Mouse (Mus musculus) olfactory bulb, adult 2 months (tissue): ENCODE data around the gene Pih1d1. TPM values are rescaled to one million over a fixed set of nuclear protein-coding genes. Genes with fewer than 3 reads are reported as not detected.
"Not testable (repeated sequence)": the region's sequence is repeated elsewhere in the genome, so short reads cannot be mapped to it uniquely, and the experiment has no call there.

ENCODE experiments used
- H3K27ac ChIP-seq: fragments of 200-500 bp; 2 replicates; pipeline ENCODE4 v1.5.1; 2012; ENCODE audit warnings: low read depth, low read length; ENCODE audit not compliant: insufficient read depth
- H3K4me1 ChIP-seq: fragments of 200-500 bp; 2 replicates; pipeline ENCODE4 v1.6.1; 2012; ENCODE audit warnings: low read length; ENCODE audit not compliant: control insufficient read depth, insufficient read depth
- H3K4me3 ChIP-seq: fragments of 200-500 bp; 2 replicates; pipeline ENCODE4 v1.5.1; 2012; ENCODE audit warnings: mild to moderate bottlenecking, low read depth, low read length, moderate library complexity; ENCODE audit not compliant: insufficient read depth
- CTCF ChIP-seq: fragments of 200-500 bp; IDR thresholded peaks from 2 replicates; pipeline ENCODE4 v1.5.1; 2012; ENCODE audit warnings: low read depth, mild to moderate bottlenecking, low read length, moderate library complexity; ENCODE audit not compliant: insufficient read depth
- POLR2A ChIP-seq: fragments of 200-500 bp; IDR thresholded peaks from 2 replicates; pipeline ENCODE4 v1.6.1; 2012; ENCODE audit warnings: mild to moderate bottlenecking, low read depth, low read length, moderate library complexity; ENCODE audit not compliant: insufficient read depth
- WGBS: fragments of 180-500 bp; shearing (Covaris S2); methylation state at CpG from one replicate; pipeline ENCODE4 v1.1.7; 2018; 5-methylcytosine and 5-hydroxymethylcytosine counted together
- polyA plus RNA-seq: library from polyadenylated mRNA; stranded (reverse); fragments of >200 nt; gene quantifications from 2 replicates; pipeline ENCODE4 v1.2.4, GENCODE M21; 2012; ENCODE audit warnings: low replicate concordance; ENCODE audit not compliant: missing spikeins, insufficient read depth, insufficient read length

Gene Pih1d1
- polyA plus RNA-seq = not detected in 2 replicates

DNA sequence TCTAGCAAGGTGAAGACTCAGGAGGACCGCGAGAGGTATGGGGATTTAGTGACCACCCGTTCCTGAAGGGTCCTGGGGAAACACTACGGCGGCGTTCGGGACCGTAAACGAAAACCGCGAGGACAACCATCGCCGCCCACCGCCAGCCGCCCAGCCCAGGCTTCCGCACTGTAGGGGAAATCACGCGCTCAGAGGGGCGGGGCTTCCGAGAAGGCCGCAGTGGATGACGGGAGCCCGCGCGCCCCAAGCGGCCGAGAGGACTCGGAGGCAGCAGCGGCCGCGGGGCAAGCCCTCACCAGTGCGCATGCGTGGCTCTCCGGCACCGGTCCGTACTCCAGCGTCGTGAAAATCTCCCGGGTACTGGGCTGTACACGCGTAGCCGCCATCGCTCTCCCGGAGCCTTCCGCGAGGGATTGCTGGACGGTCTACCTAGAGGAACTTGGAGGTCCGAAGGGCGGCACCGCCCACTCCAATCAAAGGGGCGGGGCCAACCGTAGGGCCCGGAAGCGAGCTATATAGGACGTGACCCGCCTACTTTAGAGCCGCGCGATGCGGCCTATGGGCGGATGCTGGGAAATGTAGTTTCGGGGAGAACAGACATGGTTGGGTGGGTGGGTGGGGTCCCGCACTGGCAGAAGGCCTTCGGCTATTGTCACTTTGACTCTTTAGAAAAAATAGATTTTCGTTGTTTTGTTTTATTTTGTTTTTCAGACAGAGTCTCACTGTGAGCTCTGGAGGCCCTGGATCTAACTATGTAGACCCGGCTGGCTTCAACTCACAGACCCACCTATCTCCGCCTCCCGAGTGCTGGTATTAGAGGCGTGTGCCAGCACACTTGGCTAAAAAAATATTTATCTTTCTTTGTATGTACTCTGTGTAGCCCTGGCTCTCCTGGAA is at the start of gene Pih1d1, which contains the start of gene Aldh16a1:
Pih1d1 (plus strand) TSS at position 208 of the 897 bp plus-strand sequence.
Aldh16a1 (minus strand) TSS at position 489 of the 897 bp plus-strand sequence.
- Histone ChIP-seq H3K4me3 (peak within 1 kb of the TSS; percentile 77), H3K27ac (peak within 1 kb of the TSS; percentile 92), H3K4me1 (peaks cover 4% of the 10 kb centered on the region; the same call in 1 of the 2 replicates)
- 3% methylated on average over 69 of the region's 69 CpGs for WGBS
- TF ChIP-seq POLR2A (peak; percentile 99), CTCF (peak; percentile 51; the same call in 1 of the 2 replicates)

DNA sequence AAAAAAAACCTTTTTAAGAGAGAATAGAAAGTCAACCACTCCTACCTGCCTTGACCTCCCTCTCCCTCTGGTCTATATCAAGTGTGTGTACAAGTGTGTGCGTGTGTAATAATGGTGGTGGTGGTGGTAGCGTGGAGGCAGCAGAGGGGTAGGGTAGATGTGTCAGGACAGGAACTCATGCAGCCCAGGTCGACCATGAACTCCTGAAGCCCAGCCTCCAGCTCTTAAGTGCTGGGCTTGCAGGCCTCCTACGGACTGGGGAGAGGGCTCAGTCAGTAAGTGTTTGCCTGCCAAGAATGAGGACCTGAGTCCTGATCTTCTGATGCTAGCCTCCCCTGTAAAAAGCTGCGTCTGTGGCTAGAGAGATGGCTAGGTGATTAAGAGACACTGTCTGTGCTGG is 49.2 kb upstream of the Pih1d1 start:
- Histone ChIP-seq H3K27ac (no peak overlapping the region), H3K4me1 (peaks cover 6% of the 10 kb centered on the region; the same call in 1 of the 2 replicates), H3K4me3 (no peak overlapping the region)
- TF ChIP-seq CTCF (no peak), POLR2A (no peak)
- 82% methylated on average over 5 of the region's 5 CpGs for WGBS

DNA sequence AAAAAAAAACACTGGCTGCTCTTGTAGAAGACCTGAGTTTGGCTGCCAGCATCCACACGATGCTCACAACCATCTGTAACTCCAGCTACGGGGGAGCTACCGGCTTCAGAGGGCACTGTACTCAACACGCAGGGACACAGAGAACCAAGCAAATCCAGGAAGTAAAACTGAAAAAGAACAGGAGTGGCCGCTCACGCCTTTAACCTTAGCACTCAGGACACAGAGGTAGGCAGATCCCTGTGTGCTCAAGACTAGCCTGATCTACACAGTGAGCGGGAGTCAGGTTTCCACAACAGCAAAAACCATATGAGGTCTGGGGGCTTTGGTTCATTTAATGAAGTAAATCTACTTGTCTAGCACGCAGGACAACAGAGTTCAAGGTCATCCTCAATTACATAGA is 48.6 kb upstream of the Pih1d1 start:
- WGBS = 88% methylated on average over 8 of the region's 8 CpGs
- Histone ChIP-seq H3K27ac (no peak overlapping the region), H3K4me3 (no peak overlapping the region), H3K4me1 (peaks cover 6% of the 10 kb centered on the region; the same call in 1 of the 2 replicates)
- no peak for TF ChIP-seq CTCF
- TF ChIP-seq POLR2A = no peak

DNA sequence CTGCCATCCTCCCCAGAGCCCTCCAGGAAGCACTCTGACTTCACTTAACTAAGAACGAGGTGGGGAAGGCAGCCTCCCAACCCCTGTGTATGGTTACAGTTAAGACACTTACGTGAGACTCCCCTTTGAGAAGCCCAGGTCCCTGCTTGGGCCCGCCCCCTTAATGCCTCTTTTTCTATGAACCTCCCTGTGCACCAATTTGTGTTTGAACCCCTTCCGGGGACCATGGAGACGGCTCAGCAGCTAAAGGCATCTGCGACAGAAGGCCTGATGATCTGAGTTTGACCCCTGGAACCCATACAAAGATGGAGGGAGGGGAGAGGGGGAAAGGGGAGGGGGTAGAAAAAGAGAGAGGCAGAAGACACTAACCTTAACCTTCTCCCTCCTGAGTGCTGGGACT is 47.7 kb upstream of the Pih1d1 start:
- peaks cover 6% of the 10 kb centered on the region; the same call in 1 of the 2 replicates for H3K4me1 ChIP-seq
- no peak overlapping the region for H3K4me3 ChIP-seq
- TF ChIP-seq CTCF (no peak), POLR2A (no peak)
- 68% methylated on average over 6 of the region's 6 CpGs for WGBS
- no peak overlapping the region for H3K27ac ChIP-seq

DNA sequence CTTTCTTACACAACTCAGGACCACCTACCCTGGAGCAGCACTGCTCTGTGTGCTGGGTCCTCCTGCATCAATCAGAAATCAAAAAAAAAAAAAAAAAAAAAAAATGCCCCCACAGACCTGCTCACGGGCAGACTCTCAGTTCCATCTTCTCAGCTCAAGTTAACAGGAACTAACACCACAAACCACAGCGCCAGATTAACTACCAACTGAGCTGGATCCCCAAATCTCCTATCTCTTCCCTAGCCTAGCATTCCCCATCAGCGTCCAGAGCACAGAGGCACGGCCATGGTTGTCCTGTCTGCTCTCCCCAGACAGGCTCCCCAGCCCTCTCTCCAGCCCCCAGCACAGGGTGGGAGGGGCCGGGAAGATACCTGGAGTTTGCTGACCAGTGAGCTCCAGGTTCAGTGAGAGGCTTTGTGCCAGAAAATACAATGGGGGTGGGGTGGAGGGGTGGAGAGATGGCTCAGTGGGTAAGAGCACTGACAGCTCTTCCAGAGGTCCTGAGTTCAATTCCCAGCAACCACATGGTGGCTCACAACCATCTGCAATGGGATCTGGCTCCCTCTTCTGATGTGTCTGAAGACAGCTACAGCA is 47.0 kb upstream of the Pih1d1 start:
- Histone ChIP-seq H3K27ac (no peak overlapping the region), H3K4me3 (no peak overlapping the region), H3K4me1 (peaks cover 6% of the 10 kb centered on the region; the same call in 1 of the 2 replicates)
- 71% methylated on average over 5 of the region's 5 CpGs for WGBS
- TF ChIP-seq POLR2A = no peak
- no peak for TF ChIP-seq CTCF

DNA sequence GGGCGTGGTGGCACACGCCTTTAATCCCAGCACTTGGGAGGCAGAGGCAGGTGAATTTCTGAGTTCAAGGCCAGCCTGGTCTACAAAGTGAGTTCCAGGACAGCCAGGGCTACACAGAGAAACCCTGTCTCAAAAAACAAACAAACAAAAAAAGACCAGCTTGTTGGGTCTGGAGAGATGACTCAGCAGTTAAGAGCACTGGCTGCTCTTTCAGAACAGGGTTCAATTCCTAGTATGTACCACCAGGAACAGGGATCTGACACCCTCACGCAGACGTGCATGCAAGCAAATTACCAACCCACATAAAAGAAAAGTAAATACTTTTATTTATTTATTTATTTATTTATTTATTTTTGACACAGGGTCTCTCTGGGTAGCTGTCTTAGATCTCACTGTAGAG is 44.0 kb upstream of the Pih1d1 start:
- H3K4me3 ChIP-seq, H3K4me1 ChIP-seq, H3K27ac ChIP-seq: not testable (repeated sequence)
- WGBS = 91% methylated on average over 4 of the region's 4 CpGs

DNA sequence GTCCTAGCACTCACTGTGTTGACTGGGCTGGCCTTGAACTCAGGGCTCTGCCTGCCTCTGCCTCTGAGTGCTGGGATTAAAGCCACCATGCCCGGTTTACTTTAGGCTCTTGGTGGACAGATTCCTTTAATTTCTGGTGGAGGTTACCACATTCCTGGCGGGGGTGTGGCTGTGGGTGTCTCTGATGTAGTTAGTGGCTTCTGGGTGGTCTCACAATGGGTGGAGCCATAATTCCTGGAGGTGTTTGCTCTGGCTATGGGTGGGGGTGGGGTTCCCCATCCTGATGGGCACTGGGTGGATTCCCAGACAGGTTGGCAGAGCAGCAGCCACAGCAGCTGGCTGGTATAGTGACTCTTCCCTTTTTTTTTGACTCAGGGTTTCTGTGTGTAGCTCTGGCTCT is 42.2 kb upstream of the Pih1d1 start:
- no peak for TF ChIP-seq CTCF
- no peak for TF ChIP-seq POLR2A
- H3K4me1 ChIP-seq = no peaks in the 10 kb centered on the region
- H3K4me3 ChIP-seq = no peak overlapping the region
- H3K27ac ChIP-seq = no peak overlapping the region
- 76% methylated on average over 2 of the region's 2 CpGs for WGBS

DNA sequence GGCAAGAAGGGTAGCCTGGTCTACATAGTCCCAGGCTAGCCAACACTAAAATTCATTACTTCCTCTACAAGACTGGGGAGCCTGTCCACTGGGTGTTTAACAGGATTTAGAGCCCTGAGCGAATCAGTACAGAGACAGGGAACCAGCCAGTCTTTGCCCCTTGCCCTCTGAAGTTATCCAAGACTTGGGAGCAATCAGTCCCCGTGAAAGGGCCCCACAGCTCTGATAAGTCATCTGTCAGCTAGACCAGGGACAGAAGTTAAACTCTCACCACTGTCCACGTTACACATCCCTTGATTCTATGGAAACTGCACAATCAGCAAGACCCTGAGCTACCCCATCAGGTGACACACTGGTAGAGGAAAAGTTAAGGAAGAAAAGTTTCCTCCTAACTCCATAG is 41.6 kb upstream of the Pih1d1 start:
- Histone ChIP-seq H3K4me3 (no peak overlapping the region), H3K27ac (no peak overlapping the region), H3K4me1 (no peaks in the 10 kb centered on the region)
- TF ChIP-seq POLR2A (no peak), CTCF (no peak)
- 73% methylated on average over 3 of the region's 3 CpGs for WGBS

DNA sequence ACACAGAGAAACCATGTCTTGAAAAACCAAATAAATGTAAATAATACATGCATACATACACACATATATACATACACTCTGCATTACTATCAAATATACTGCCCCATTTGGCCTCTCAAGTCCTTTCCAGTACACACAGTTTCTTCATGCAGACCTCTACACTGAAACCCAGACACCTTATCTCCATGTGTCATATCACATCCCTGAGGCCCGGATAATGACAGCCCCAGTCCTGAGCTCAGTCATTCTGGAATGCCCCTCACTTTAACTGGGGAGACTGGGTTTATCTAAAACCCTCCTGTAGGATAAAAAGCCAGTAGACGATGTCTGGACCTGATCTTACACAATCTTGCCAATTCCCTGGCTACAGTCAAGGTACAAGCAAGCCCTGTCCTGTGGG is 40.6 kb upstream of the Pih1d1 start:
- 88% methylated on average over 2 of the region's 2 CpGs for WGBS
- H3K4me1 ChIP-seq = no peaks in the 10 kb centered on the region
- H3K27ac ChIP-seq = no peak overlapping the region
- no peak for TF ChIP-seq CTCF
- TF ChIP-seq POLR2A = no peak
- no peak overlapping the region for H3K4me3 ChIP-seq
